Mouse (Mus musculus) midbrain, postnatal 0 days (tissue): ENCODE measurements around the gene Erc1. TPM values are rescaled to one million over a fixed set of nuclear protein-coding genes. Genes with fewer than 3 reads are reported as not detected.
"Not testable (repeated sequence)": the region's sequence is repeated elsewhere in the genome, so short reads cannot be mapped to it uniquely, and the experiment has no call there.

Experiments
- ATAC-seq: fragments of 200-750 bp; cut with Nextera tagmentation; 2 replicates; pipeline ENCODE4 v1.8.0; 2017; ENCODE audit warnings: moderate number of reproducible peaks, mild to moderate bottlenecking, moderate TSS enrichment, moderate library complexity; ENCODE audit not compliant: low FRiP score
- DNase-seq: peaks from one replicate; pipeline ENCODE4 v3.0.0-alpha.2; 2015; ENCODE audit warnings: low spot score
- H3K27ac ChIP-seq: fragments of 300-500 bp; sonication (generic); 2 replicates; pipeline ENCODE4 v1.5.1; 2014; ENCODE audit warnings: low read depth, mild to moderate bottlenecking, low read length, mixed read lengths
- H3K27me3 ChIP-seq: fragments of 300-500 bp; sonication (generic); 2 replicates; pipeline ENCODE4 v1.6.1; 2014; ENCODE audit warnings: low read length, control low read depth, mixed read lengths; ENCODE audit not compliant: insufficient read depth
- H3K36me3 ChIP-seq: fragments of 300-500 bp; sonication (generic); 2 replicates; pipeline ENCODE4 v1.6.1; 2014; ENCODE audit warnings: low read length, control low read depth, mixed read lengths; ENCODE audit not compliant: insufficient read depth
- H3K4me1 ChIP-seq: fragments of 300-500 bp; sonication (generic); 2 replicates; pipeline ENCODE4 v1.6.1; 2014; ENCODE audit warnings: mild to moderate bottlenecking, control low read depth, antibody characterized with exemption, low read length, mixed read lengths; ENCODE audit not compliant: insufficient read depth
- H3K4me2 ChIP-seq: fragments of 300-500 bp; sonication (generic); 2 replicates; pipeline ENCODE4 v1.6.1; 2014; ENCODE audit warnings: low read depth, mild to moderate bottlenecking, low read length, mixed read lengths; ENCODE audit not compliant: poor library complexity, severe bottlenecking
- H3K4me3 ChIP-seq: fragments of 300-500 bp; sonication (generic); 2 replicates; pipeline ENCODE4 v1.5.1; 2014; ENCODE audit warnings: low read depth, mild to moderate bottlenecking, low read length, moderate library complexity
- H3K9ac ChIP-seq: fragments of 300-500 bp; sonication (generic); replicated peaks from 2 replicates; pipeline ENCODE4 v1.6.1; 2014; ENCODE audit warnings: mild to moderate bottlenecking, low read length, moderate library complexity, mixed read lengths; ENCODE audit not compliant: poor library complexity, severe bottlenecking
- H3K9me3 ChIP-seq: fragments of 300-500 bp; sonication (generic); 2 replicates; pipeline ENCODE4 v1.6.1; 2016; ENCODE audit warnings: low read length, control low read depth
- CTCF ChIP-seq: IDR thresholded peaks from 2 replicates; pipeline ENCODE4 v1.5.1; 2016; ENCODE audit warnings: antibody characterized with exemption, mild to moderate bottlenecking
- WGBS: fragments of 180-500 bp; shearing (Covaris S2); extraction: QIAGEN DNeasy Blood & Tissue Kit; methylation state at CpG from one replicate; pipeline ENCODE4 v1.1.7; 2014; 5-methylcytosine and 5-hydroxymethylcytosine counted together
- polyA plus RNA-seq: library from polyadenylated mRNA; unstranded; fragments of >200 nt; fragmentation: Nextera tagmentation; extraction: Ambion mirVana; gene quantifications from 2 replicates; pipeline ENCODE4 v1.2.1, GENCODE M21; 2015
- total RNA-seq: library from RNA; depleted of rRNA; stranded (reverse); fragments of >200 nt; gene quantifications from 2 replicates; pipeline ENCODE4 v1.2.3, GENCODE M21; 2014

Erc1 gene
- total and polyA plus RNA-seq, 2 experiments from 2014 or later, result 56.1 to 90.0 TPM

- no peak for TF ChIP-seq CTCF
- WGBS, result 96% methylated on average over 4 of the region's 4 CpGs
- no peaks in the 10 kb centered on the region for H3K27me3 ChIP-seq
- DNase-seq (no peak), ATAC-seq (no peak)
- no peaks in the 10 kb centered on the region for H3K9me3 ChIP-seq
- H3K36me3 ChIP-seq, result peaks cover 3% of the 10 kb centered on the region; the same call in 1 of the 2 replicates
- H3K4me2 ChIP-seq, result no peak overlapping the region
- no peak overlapping the region for H3K9ac ChIP-seq
- no peak overlapping the region for H3K27ac ChIP-seq
- no peaks in the 10 kb centered on the region for H3K4me1 ChIP-seq
- no peak overlapping the region for H3K4me3 ChIP-seq
Measured at GRCm38 (mm10) chr6:119818541-119818940, 29.4 kb downstream of the Erc1 start.

DNA sequence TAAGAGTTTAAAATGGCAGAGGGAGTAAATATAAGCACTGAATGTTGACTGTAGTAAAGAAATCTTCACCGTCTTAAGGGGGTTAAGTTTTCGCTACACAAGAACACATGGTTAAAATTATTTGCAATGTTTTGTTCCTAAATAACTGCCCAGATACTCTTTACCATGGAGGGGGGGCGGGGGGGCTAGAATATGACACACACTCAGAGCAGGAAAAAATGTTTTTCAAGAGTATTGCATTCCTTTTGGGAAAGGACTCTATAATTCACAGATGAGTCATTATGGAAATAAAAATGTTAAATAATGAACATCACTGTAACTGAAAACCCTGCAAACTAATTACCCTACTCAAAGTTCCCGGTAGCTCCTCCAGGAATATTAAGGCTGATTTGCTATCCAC lies 32.5 kb downstream of the Erc1 start:
- H3K27me3 ChIP-seq, result no peaks in the 10 kb centered on the region
- H3K4me1 ChIP-seq, result no peaks in the 10 kb centered on the region
- TF ChIP-seq CTCF, result no peak
- DNase-seq, result no peak
- H3K4me2 ChIP-seq, result no peak overlapping the region
- H3K27ac ChIP-seq, result no peak overlapping the region
- no peaks in the 10 kb centered on the region for H3K9me3 ChIP-seq
- no peak for ATAC-seq
- H3K36me3 ChIP-seq, result no peaks in the 10 kb centered on the region
- no peak overlapping the region for H3K4me3 ChIP-seq
- 82% methylated on average over 4 of the region's 4 CpGs for WGBS
- no peak overlapping the region for H3K9ac ChIP-seq

- not testable (repeated sequence) for H3K9ac ChIP-seq, H3K36me3 ChIP-seq, H3K9me3 ChIP-seq, ATAC-seq, H3K4me1 ChIP-seq, H3K4me3 ChIP-seq, H3K4me2 ChIP-seq, H3K27me3 ChIP-seq, DNase-seq, H3K27ac ChIP-seq
Measured at GRCm38 (mm10) chr6:119813055-119813454, 34.9 kb downstream of the Erc1 start.

DNA sequence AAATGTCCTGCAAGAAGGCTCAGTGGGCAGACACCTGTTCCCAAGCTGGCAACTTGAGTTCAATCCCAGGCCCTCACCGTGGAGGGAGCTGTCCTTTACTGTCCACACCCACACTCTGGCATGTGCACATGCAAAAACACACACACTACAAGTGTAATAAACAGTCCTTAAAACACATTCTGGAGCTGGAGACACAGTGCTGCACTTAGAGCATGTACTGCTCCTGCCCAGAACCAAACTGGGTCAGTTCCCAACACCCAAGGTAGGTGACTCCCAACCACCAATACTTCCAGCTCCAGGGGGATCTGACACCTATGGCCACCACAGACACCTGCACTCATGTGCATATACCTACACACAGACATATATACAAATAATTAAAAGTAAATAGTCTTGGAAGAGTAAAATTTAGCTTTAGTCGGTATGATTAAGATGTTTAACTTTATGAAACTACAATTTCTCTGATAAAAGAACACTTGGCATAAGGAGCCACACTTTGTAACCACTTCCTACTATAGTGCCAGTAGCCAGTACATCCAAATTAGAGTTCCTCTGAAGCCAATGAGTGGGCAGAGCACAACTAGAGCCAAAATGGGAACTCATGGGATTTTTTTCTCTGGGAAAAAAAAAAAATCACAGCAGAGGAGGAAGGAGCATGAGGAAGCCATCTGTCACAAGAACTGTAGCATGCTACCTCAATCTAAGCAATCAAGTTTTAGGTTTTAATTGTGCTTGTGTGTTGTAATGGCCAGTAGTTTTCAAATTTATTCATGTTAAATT lies 39.1 kb downstream of the Erc1 start:
- H3K4me1 ChIP-seq, result no peaks in the 10 kb centered on the region
- DNase-seq (no peak), ATAC-seq (no peak)
- no peaks in the 10 kb centered on the region for H3K9me3 ChIP-seq
- H3K27me3 ChIP-seq, result no peaks in the 10 kb centered on the region
- no peak overlapping the region for H3K4me2 ChIP-seq
- no peak for TF ChIP-seq CTCF
- H3K36me3 ChIP-seq, result no peaks in the 10 kb centered on the region
- H3K27ac ChIP-seq, result no peak overlapping the region
- WGBS, result 90% methylated on average over 2 of the region's 2 CpGs
- H3K9ac ChIP-seq, result no peak overlapping the region
- no peak overlapping the region for H3K4me3 ChIP-seq

GRCm38 (mm10) chr6:119803239-119803638 lies 44.7 kb downstream of the Erc1 start:
- Histone ChIP-seq H3K36me3 (no peaks in the 10 kb centered on the region), H3K4me1 (no peaks in the 10 kb centered on the region), H3K9ac (no peak overlapping the region), H3K9me3 (no peaks in the 10 kb centered on the region), H3K27ac (no peak overlapping the region), H3K4me3 (no peak overlapping the region), H3K27me3 (no peaks in the 10 kb centered on the region), H3K4me2 (no peak overlapping the region)
- DNase-seq (no peak), ATAC-seq (no peak)
- TF ChIP-seq CTCF, result no peak
- WGBS, result 71% methylated on average over 2 of the region's 2 CpGs

DNA sequence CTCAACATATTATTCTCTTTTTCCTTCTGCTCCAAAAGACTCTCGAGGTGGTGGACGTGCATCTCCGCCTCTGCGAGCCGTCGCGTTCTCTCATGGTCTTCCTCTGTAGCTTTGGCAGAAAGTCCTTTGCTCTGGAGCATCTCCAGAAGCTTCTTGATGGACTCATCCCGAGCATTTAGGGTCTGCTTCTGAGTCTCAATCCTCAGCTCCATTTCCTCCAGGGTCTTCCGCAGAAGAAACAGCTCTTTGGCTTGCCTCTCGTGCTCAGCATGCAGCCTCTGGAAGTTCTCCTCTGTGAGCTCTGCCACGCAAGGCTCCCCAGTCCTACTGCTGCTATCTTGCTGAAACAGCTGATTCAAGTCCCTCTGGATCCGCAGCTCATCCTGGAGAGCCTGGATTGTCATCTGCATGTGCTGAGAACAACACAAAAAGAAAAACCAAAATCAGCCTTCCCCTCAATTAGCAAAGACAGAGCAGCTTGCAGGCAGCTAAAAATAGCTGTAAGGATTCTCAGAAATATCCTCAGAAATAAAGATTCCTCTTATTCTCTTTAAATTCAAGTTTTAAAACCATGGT lies 51.0 kb downstream of the Erc1 start:
- no peak overlapping the region for H3K4me3 ChIP-seq
- no peaks in the 10 kb centered on the region for H3K36me3 ChIP-seq
- no peak for ATAC-seq
- TF ChIP-seq CTCF, result no peak
- H3K9me3 ChIP-seq, result no peaks in the 10 kb centered on the region
- no peaks in the 10 kb centered on the region for H3K27me3 ChIP-seq
- H3K9ac ChIP-seq, result no peak overlapping the region
- peak; percentile 9 for DNase-seq
- 86% methylated on average over 12 of the region's 12 CpGs for WGBS
- no peaks in the 10 kb centered on the region for H3K4me1 ChIP-seq
- H3K4me2 ChIP-seq, result no peak overlapping the region
- H3K27ac ChIP-seq, result no peak overlapping the region
